Mouse (Mus musculus) midbrain, postnatal 0 days (tissue): ENCODE measurements at regions not wholly inside any gene's neighbourhood (a gene's known extent, or its start where the extent isn't known, plus 50 kb on each side); places are given as distances from the start of the nearest gene placed in this dataset.

Experiments
- ATAC-seq: fragments of 200-750 bp; cut with Nextera tagmentation; 2 replicates; pipeline ENCODE4 v1.8.0; 2017; ENCODE audit warnings: moderate number of reproducible peaks, mild to moderate bottlenecking, moderate TSS enrichment, moderate library complexity; ENCODE audit not compliant: low FRiP score
- DNase-seq: peaks from one replicate; pipeline ENCODE4 v3.0.0-alpha.2; 2015; ENCODE audit warnings: low spot score
- H3K27ac ChIP-seq: fragments of 300-500 bp; sonication (generic); 2 replicates; pipeline ENCODE4 v1.5.1; 2014; ENCODE audit warnings: low read depth, mild to moderate bottlenecking, low read length, mixed read lengths
- H3K27me3 ChIP-seq: fragments of 300-500 bp; sonication (generic); 2 replicates; pipeline ENCODE4 v1.6.1; 2014; ENCODE audit warnings: low read length, control low read depth, mixed read lengths; ENCODE audit not compliant: insufficient read depth
- H3K36me3 ChIP-seq: fragments of 300-500 bp; sonication (generic); 2 replicates; pipeline ENCODE4 v1.6.1; 2014; ENCODE audit warnings: low read length, control low read depth, mixed read lengths; ENCODE audit not compliant: insufficient read depth
- H3K4me1 ChIP-seq: fragments of 300-500 bp; sonication (generic); 2 replicates; pipeline ENCODE4 v1.6.1; 2014; ENCODE audit warnings: mild to moderate bottlenecking, control low read depth, antibody characterized with exemption, low read length, mixed read lengths; ENCODE audit not compliant: insufficient read depth
- H3K4me2 ChIP-seq: fragments of 300-500 bp; sonication (generic); 2 replicates; pipeline ENCODE4 v1.6.1; 2014; ENCODE audit warnings: low read depth, mild to moderate bottlenecking, low read length, mixed read lengths; ENCODE audit not compliant: poor library complexity, severe bottlenecking
- H3K4me3 ChIP-seq: fragments of 300-500 bp; sonication (generic); 2 replicates; pipeline ENCODE4 v1.5.1; 2014; ENCODE audit warnings: low read depth, mild to moderate bottlenecking, low read length, moderate library complexity
- H3K9ac ChIP-seq: fragments of 300-500 bp; sonication (generic); replicated peaks from 2 replicates; pipeline ENCODE4 v1.6.1; 2014; ENCODE audit warnings: mild to moderate bottlenecking, low read length, moderate library complexity, mixed read lengths; ENCODE audit not compliant: poor library complexity, severe bottlenecking
- H3K9me3 ChIP-seq: fragments of 300-500 bp; sonication (generic); 2 replicates; pipeline ENCODE4 v1.6.1; 2016; ENCODE audit warnings: low read length, control low read depth
- CTCF ChIP-seq: IDR thresholded peaks from 2 replicates; pipeline ENCODE4 v1.5.1; 2016; ENCODE audit warnings: antibody characterized with exemption, mild to moderate bottlenecking
- WGBS: fragments of 180-500 bp; shearing (Covaris S2); extraction: QIAGEN DNeasy Blood & Tissue Kit; methylation state at CpG from one replicate; pipeline ENCODE4 v1.1.7; 2014; 5-methylcytosine and 5-hydroxymethylcytosine counted together

DNA sequence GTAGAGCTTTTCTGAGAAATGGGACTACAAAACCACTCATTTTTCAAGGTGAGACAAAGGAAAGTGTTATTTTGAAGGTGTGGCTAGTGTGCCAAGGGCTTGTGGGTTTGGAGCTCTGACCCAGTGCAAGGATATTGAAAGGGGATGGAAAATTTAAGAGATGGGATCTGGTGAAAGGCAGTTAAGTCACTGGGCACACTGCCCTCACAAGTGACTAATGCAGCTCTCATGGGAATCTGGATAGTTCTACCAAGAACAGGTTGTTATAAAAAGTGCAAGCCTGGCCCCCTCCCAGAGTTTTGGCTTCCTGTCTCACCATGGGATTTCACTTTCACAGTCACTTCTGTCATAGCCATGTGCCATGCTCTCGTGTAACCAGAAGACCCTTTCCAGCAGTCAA lies 360.1 kb downstream of the Lpin1 start:
- no peak for DNase-seq
- no peaks in the 10 kb centered on the region for H3K9me3 ChIP-seq
- H3K27ac ChIP-seq = no peak overlapping the region
- TF ChIP-seq CTCF = no peak
- H3K4me2 ChIP-seq = no peak overlapping the region
- no peak overlapping the region for H3K4me3 ChIP-seq
- H3K9ac ChIP-seq = no peak overlapping the region
- no peaks in the 10 kb centered on the region for H3K36me3 ChIP-seq
- no peaks in the 10 kb centered on the region for H3K4me1 ChIP-seq
- H3K27me3 ChIP-seq = no peaks in the 10 kb centered on the region
- WGBS = 92% methylated on average over 1 of the region's 1 CpGs
- ATAC-seq = no peak

- Histone ChIP-seq H3K27me3 (no peaks in the 10 kb centered on the region), H3K27ac (no peak overlapping the region), H3K36me3 (no peaks in the 10 kb centered on the region), H3K9me3 (no peaks in the 10 kb centered on the region), H3K4me3 (no peak overlapping the region), H3K9ac (no peak overlapping the region), H3K4me2 (no peak overlapping the region), H3K4me1 (no peaks in the 10 kb centered on the region)
- no peak for ATAC-seq
- no peak for DNase-seq
- WGBS = 96% methylated on average over 5 of the region's 5 CpGs
- TF ChIP-seq CTCF = no peak
Observed at GRCm38 (mm10) chr12:16250096-16250495, 360.7 kb downstream of the Lpin1 start.

GRCm38 (mm10) chr12:16239792-16240191 lies 371.0 kb downstream of the Lpin1 start:
- Histone ChIP-seq H3K27me3 (no peaks in the 10 kb centered on the region), H3K9me3 (no peaks in the 10 kb centered on the region), H3K4me3 (no peak overlapping the region), H3K27ac (no peak overlapping the region), H3K4me2 (no peak overlapping the region), H3K9ac (no peak overlapping the region), H3K36me3 (no peaks in the 10 kb centered on the region), H3K4me1 (no peaks in the 10 kb centered on the region)
- ATAC-seq (no peak), DNase-seq (no peak)
- WGBS = 89% methylated on average over 5 of the region's 5 CpGs
- TF ChIP-seq CTCF = no peak

GRCm38 (mm10) chr12:16237498-16237897 lies 373.3 kb downstream of the Lpin1 start:
- no peaks in the 10 kb centered on the region for H3K9me3 ChIP-seq
- H3K27me3 ChIP-seq = no peaks in the 10 kb centered on the region
- TF ChIP-seq CTCF = no peak
- no peak overlapping the region for H3K4me3 ChIP-seq
- 90% methylated on average over 5 of the region's 5 CpGs for WGBS
- H3K4me1 ChIP-seq = no peaks in the 10 kb centered on the region
- H3K36me3 ChIP-seq = no peaks in the 10 kb centered on the region
- H3K9ac ChIP-seq = no peak overlapping the region
- H3K4me2 ChIP-seq = no peak overlapping the region
- ATAC-seq = no peak
- DNase-seq = no peak
- no peak overlapping the region for H3K27ac ChIP-seq

- H3K4me3 ChIP-seq = no peak overlapping the region
- no peaks in the 10 kb centered on the region for H3K4me1 ChIP-seq
- H3K4me2 ChIP-seq = no peak overlapping the region
- H3K27me3 ChIP-seq = no peaks in the 10 kb centered on the region
- H3K9me3 ChIP-seq = no peaks in the 10 kb centered on the region
- 89% methylated on average over 3 of the region's 3 CpGs for WGBS
- no peaks in the 10 kb centered on the region for H3K36me3 ChIP-seq
- no peak overlapping the region for H3K27ac ChIP-seq
- no peak overlapping the region for H3K9ac ChIP-seq
- ATAC-seq (no peak), DNase-seq (no peak)
- no peak for TF ChIP-seq CTCF
Observed at GRCm38 (mm10) chr12:16233559-16233958, 377.2 kb downstream of the Lpin1 start.

DNA sequence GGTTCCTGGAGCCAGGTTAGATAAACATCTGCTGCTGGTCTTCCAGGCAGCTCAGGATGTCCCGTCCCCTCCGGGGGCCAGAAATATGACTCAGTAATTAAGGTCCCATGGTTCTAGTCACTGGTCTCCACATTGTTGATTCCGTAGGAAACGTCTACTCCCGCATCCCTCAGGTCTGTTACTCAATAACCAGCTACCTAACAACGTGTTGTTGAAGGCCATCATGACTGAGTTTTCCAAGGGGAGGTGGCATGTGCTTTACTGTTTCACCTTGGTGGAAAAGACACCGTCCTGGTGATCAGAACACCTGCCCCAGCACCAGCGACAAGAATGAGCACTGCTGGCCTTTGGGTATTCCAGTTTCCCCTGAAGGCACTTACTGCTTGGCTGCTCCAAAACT lies 377.9 kb downstream of the Lpin1 start:
- no peak for ATAC-seq

More for the DNA sequence above, 377.9 kb downstream of the Lpin1 start:
- Histone ChIP-seq H3K9ac (no peak overlapping the region), H3K36me3 (no peaks in the 10 kb centered on the region), H3K27me3 (no peaks in the 10 kb centered on the region), H3K9me3 (no peaks in the 10 kb centered on the region), H3K27ac (no peak overlapping the region), H3K4me2 (no peak overlapping the region), H3K4me1 (no peaks in the 10 kb centered on the region), H3K4me3 (no peak overlapping the region)
- DNase-seq = no peak
- 93% methylated on average over 8 of the region's 8 CpGs for WGBS
- no peak for TF ChIP-seq CTCF
